Mouse (Mus musculus): ENCODE data around the gene H3f3a.

DNA sequence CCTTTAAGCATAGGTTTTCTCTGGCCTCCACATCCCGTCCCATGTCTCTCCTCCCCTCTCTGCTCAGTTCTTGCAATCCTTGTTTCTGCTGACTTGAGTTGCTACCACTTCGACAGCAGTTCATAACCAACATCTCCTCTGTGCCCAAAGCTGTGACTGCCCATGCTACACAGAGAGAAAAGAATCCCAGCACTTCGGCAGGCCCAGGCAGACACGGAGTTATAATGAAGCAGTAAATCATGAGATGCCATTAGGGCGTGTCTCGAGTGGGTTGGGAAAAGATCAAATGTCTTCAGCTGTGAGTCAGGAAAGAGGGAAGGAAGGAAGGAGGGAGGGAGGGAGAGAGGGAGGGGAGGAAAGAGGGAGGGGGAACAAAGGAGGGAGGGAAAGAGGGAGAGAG is 24.3 kb upstream of the H3f3a start:
- TF ChIP-seq POLR2A (IDR thresholded peaks at IDR 0.05; ENCODE audit: insufficient read length, low read depth) (peak; percentile 45), MAX (IDR thresholded peaks at IDR 0.05; ENCODE audit: low read depth) (no peak), SRF (IDR thresholded peaks at IDR 0.05; ENCODE audit: control insufficient read depth, insufficient read length, low read depth) (no peak), MYOD1 (IDR thresholded peaks at IDR 0.05; ENCODE audit: control insufficient read depth in 1 of 3, insufficient read length in 2 of 3, low read depth in 2 of 3) (no peak), TCF12 (IDR thresholded peaks at IDR 0.05; ENCODE audit: insufficient read depth, poor library complexity, severe bottlenecking) (no peak)

Data from myocyte (in vitro differentiated cells).